Mouse (Mus musculus): Measurements from ENCODE around the gene Ppp2r5b. TPM values are rescaled to one million over a fixed set of nuclear protein-coding genes. Genes with fewer than 3 reads are reported as not detected.

Ppp2r5b gene
- total and polyA plus RNA-seq, 3 experiments = 2.8 to 9.8 (median 3.4) TPM

- Histone ChIP-seq H3K27me3 (replicated peaks) (peaks cover 2% of the 10 kb centered on the region), H3K4me1 (ENCODE audit: control insufficient read depth in 1 of 2, insufficient read depth in 2 of 2) (peaks cover 19 to 45% of the 10 kb centered on the region in 2 experiments), H3K79me2 (replicated peaks; ENCODE audit: control insufficient read depth, extremely low read depth, insufficient read depth, poor library complexity, severe bottlenecking) (no peaks in the 10 kb centered on the region; the same call in 1 of the 2 replicates), H3K27ac (ENCODE audit: insufficient read depth, low read depth) (peak overlapping the region; percentile 30; the same call in 1 of the 2 replicates), H3K4me3 (replicated peaks in 1 of 3; ENCODE audit: low read depth in 2 of 3, low read length in 2 of 3, poor library complexity in 1 of 3) (no peak overlapping the region), H3K4me2 (ENCODE audit: insufficient read depth, low read depth, poor library complexity, severe bottlenecking) (no peak overlapping the region), H3K9me3 (replicated peaks; ENCODE audit: low read length) (no peaks in the 10 kb centered on the region), H3K36me3 (replicated peaks in 1 of 2; ENCODE audit: control insufficient read depth in 1 of 2, insufficient read depth in 1 of 2, low read length in 1 of 2) (peaks cover 0 to 4% of the 10 kb centered on the region in 2 experiments), H3K9ac (ENCODE audit: insufficient read depth, low read depth) (peak overlapping the region; percentile 15; the same call in 1 of the 2 replicates)
- no peak for DNase-seq (ENCODE audit: extremely low read depth)
- TF ChIP-seq CHD2 (IDR thresholded peaks at IDR 0.05; ENCODE audit: low read length) (no peak), MYC (IDR thresholded peaks at IDR 0.05; ENCODE audit: low read depth, low read length) (no peak), USF2 (conservative IDR thresholded peaks at IDR 0.05; ENCODE audit: low read depth, low read length) (no peak), IRF4 (IDR thresholded peaks at IDR 0.05; ENCODE audit: low read depth, low read length) (peak; percentile 66; the same call in 1 of the 2 replicates)
- in situ Hi-C loops (cut with MboI; ENCODE audit: low pct_ligation_motif_present, low pct_unique_long_range_greater_than_20kb, low sequenced_read_pairs) (no loop called here), dilution Hi-C loops (cut with MboI; ENCODE audit: extremely low pct_ligation_motif_present, extremely low pct_unique_long_range_greater_than_20kb, low sequenced_read_pairs) (no loop called here)
Observed at GRCm38 (mm10) chr19:6269798-6270475, 34.3 kb upstream of the Ppp2r5b start.

GRCm38 (mm10) chr19:6268670-6269132 lies 33.0 kb upstream of the Ppp2r5b start:
- dilution Hi-C loops (cut with MboI; ENCODE audit: extremely low pct_ligation_motif_present, extremely low pct_unique_long_range_greater_than_20kb, low sequenced_read_pairs) = no loop called here
- H3K4me2 ChIP-seq (ENCODE audit: insufficient read depth, low read depth, poor library complexity, severe bottlenecking) = 0 out of 2 replicates have a peak overlapping the region, but pooled peaks have one; percentile 10
- DNase-seq (ENCODE audit: extremely low read depth) = no peak

DNA sequence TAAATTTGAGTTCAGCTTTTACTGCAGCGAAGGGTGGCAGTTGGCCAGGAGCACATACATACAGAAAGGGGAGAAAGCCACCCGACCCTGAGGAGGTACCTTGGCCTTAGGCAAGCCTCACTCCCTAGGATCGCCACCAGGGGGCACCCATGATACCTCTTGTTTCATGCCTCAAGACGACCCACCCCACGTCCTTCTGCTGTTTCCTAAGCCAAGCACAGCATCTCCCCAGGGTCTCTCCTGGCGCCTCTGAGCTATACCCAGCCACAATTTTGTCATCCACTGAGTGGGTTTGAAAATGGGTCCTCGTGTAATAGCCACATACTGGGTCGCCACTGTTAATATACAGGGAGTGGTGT lies 32.5 kb upstream of the Ppp2r5b start:
- Histone ChIP-seq H3K27ac (ENCODE audit: insufficient read depth, low read depth) (peak overlapping the region; percentile 3; the same call in 1 of the 2 replicates), H3K9me3 (replicated peaks; ENCODE audit: low read length) (no peaks in the 10 kb centered on the region), H3K36me3 (replicated peaks in 1 of 2; ENCODE audit: control insufficient read depth in 1 of 2, insufficient read depth in 1 of 2, low read length in 1 of 2) (peaks cover 0 to 5% of the 10 kb centered on the region in 2 experiments), H3K9ac (ENCODE audit: insufficient read depth, low read depth) (no peak overlapping the region; the same call in 1 of the 2 replicates), H3K27me3 (replicated peaks) (peaks cover 2% of the 10 kb centered on the region), H3K79me2 (replicated peaks; ENCODE audit: control insufficient read depth, extremely low read depth, insufficient read depth, poor library complexity, severe bottlenecking) (no peaks in the 10 kb centered on the region), H3K4me2 (ENCODE audit: insufficient read depth, low read depth, poor library complexity, severe bottlenecking) (0 out of 2 replicates have a peak overlapping the region, but pooled peaks have one; percentile 10), H3K4me1 (ENCODE audit: control insufficient read depth in 1 of 2, insufficient read depth in 2 of 2) (peaks cover 5 to 28% of the 10 kb centered on the region in 2 experiments), H3K4me3 (replicated peaks in 1 of 3; ENCODE audit: low read depth in 2 of 3, low read length in 2 of 3, poor library complexity in 1 of 3) (no peak overlapping the region)
- in situ Hi-C loops (cut with MboI; ENCODE audit: low pct_ligation_motif_present, low pct_unique_long_range_greater_than_20kb, low sequenced_read_pairs) = no loop called here
- dilution Hi-C loops (cut with MboI; ENCODE audit: extremely low pct_ligation_motif_present, extremely low pct_unique_long_range_greater_than_20kb, low sequenced_read_pairs) = no loop called here
- DNase-seq (ENCODE audit: extremely low read depth) = peak; percentile 94
- peak; percentile 43; the same call in 1 of the 2 replicates for TF ChIP-seq MXI1 (IDR thresholded peaks at IDR 0.05; ENCODE audit: low read depth, low read length)
- peak; percentile 34; the same call in 1 of the 2 replicates for TF ChIP-seq NELFE (IDR thresholded peaks at IDR 0.05; ENCODE audit: low read depth, low read length)
- TF ChIP-seq CTCF (conservative IDR thresholded peaks at IDR 0.05 in 1 of 2, IDR thresholded peaks at IDR 0.05 in 1 of 2; ENCODE audit: low read depth in 2 of 2, low read length in 2 of 2) = peak; percentile 65 to 91
- no peak for TF ChIP-seq ZMIZ1 (IDR thresholded peaks at IDR 0.05; ENCODE audit: low read depth, low read length)
- TF ChIP-seq IRF4 (IDR thresholded peaks at IDR 0.05; ENCODE audit: low read depth, low read length) = peak; percentile 42; the same call in 1 of the 2 replicates
- no peak; the same call in 1 of the 2 replicates for TF ChIP-seq CHD2 (IDR thresholded peaks at IDR 0.05; ENCODE audit: low read length)
- TF ChIP-seq ZC3H11A (IDR thresholded peaks at IDR 0.05; ENCODE audit: low read depth, low read length) = peak; percentile 90
- no peak for TF ChIP-seq ELF1 (IDR thresholded peaks at IDR 0.05; ENCODE audit: low read depth, low read length)
- TF ChIP-seq MEF2A (IDR thresholded peaks at IDR 0.05; ENCODE audit: borderline replicate concordance, low read depth, low read length) = peak; percentile 29; the same call in 1 of the 2 replicates
- no peak for TF ChIP-seq CHD1 (IDR thresholded peaks at IDR 0.05; ENCODE audit: low read depth, low read length)
- TF ChIP-seq KAT2A (IDR thresholded peaks at IDR 0.05; ENCODE audit: insufficient replicate concordance, low read length) = no peak
- no peak for TF ChIP-seq JUND (conservative IDR thresholded peaks at IDR 0.05; ENCODE audit: low read depth, low read length)
- peak; percentile 28; the same call in 1 of the 2 replicates for TF ChIP-seq TCF12 (IDR thresholded peaks at IDR 0.05; ENCODE audit: low read depth, low read length)
- no peak for TF ChIP-seq NRF1 (IDR thresholded peaks at IDR 0.05; ENCODE audit: low read depth, low read length)
- peak; percentile 82 for TF ChIP-seq RAD21 (IDR thresholded peaks at IDR 0.05; ENCODE audit: low read depth, low read length)
- TF ChIP-seq SMC3 (IDR thresholded peaks at IDR 0.05; ENCODE audit: low read depth, low read length) = peak; percentile 98
- no peak for TF ChIP-seq ZKSCAN1 (IDR thresholded peaks at IDR 0.05; ENCODE audit: borderline replicate concordance, low read depth, low read length)

More at GRCm38 (mm10) chr19:6268670-6269132, 33.0 kb upstream of the Ppp2r5b start:
- H3K36me3 ChIP-seq (replicated peaks in 1 of 2; ENCODE audit: control insufficient read depth in 1 of 2, insufficient read depth in 1 of 2, low read length in 1 of 2) = peaks cover 0 to 2% of the 10 kb centered on the region in 2 experiments
- in situ Hi-C loops (cut with MboI; ENCODE audit: low pct_ligation_motif_present, low pct_unique_long_range_greater_than_20kb, low sequenced_read_pairs) = no loop called here
- H3K79me2 ChIP-seq (replicated peaks; ENCODE audit: control insufficient read depth, extremely low read depth, insufficient read depth, poor library complexity, severe bottlenecking) = no peaks in the 10 kb centered on the region
- no peaks in the 10 kb centered on the region for H3K9me3 ChIP-seq (replicated peaks; ENCODE audit: low read length)
- TF ChIP-seq MXI1 (IDR thresholded peaks at IDR 0.05; ENCODE audit: low read depth, low read length) = no peak
- no peak for TF ChIP-seq TBP (conservative IDR thresholded peaks at IDR 0.05; ENCODE audit: low read depth, low read length)
- TF ChIP-seq ZKSCAN1 (IDR thresholded peaks at IDR 0.05; ENCODE audit: borderline replicate concordance, low read depth, low read length) = no peak
- TF ChIP-seq MAZ (IDR thresholded peaks at IDR 0.05; ENCODE audit: low read depth, low read length) = no peak
- H3K4me3 ChIP-seq (replicated peaks in 1 of 3; ENCODE audit: low read depth in 2 of 3, low read length in 2 of 3, poor library complexity in 1 of 3) = no peak overlapping the region
- H3K27me3 ChIP-seq (replicated peaks) = peaks cover 2% of the 10 kb centered on the region
- H3K27ac ChIP-seq (ENCODE audit: insufficient read depth, low read depth) = peak overlapping the region; percentile 3; the same call in 1 of the 2 replicates
- H3K9ac ChIP-seq (ENCODE audit: insufficient read depth, low read depth) = no peak overlapping the region; the same call in 1 of the 2 replicates
- H3K4me1 ChIP-seq (ENCODE audit: control insufficient read depth in 1 of 2, insufficient read depth in 2 of 2) = peaks cover 9 to 33% of the 10 kb centered on the region in 2 experiments
